Comparison of ENCODE assay signal across 29 mouse cellular contexts in genomic region chrX:140907360-140907759, GRCm38 (mm10). TPM values are rescaled to one million over a fixed set of nuclear protein-coding genes. Genes with fewer than 3 reads are reported as not detected.
DNase-seq lines count a peak whose midpoint lies in the region; ATAC-seq and TF ChIP-seq lines count a peak whose summit lies in the region.
"Had no signal": no experiment of that assay in that cellular context is flagged by ENCODE, and none has a peak within 500 bp of the region (broad histone marks: within the 10 kb centered on the region; RNA-seq: fewer than 3 reads in every experiment).

Gene Vsig1 (plus strand): TSS chrX:140907608.

- H3K27ac ChIP-seq in liver, adult 2 months (replicated peaks; ENCODE audit: insufficient read depth, low read depth, low read length) = no peak within 1 kb of the TSS
- H3K27ac ChIP-seq in liver, embryonic 12.5 days = no peak within 1 kb of the TSS
- H3K27ac ChIP-seq in CH12.LX (ENCODE audit: insufficient read depth, low read depth) = no peak within 1 kb of the TSS
- no peak within 1 kb of the TSS for H3K27ac ChIP-seq in stomach, embryonic 16.5 days (ENCODE audit: low read length)
- no peak within 1 kb of the TSS for H3K27ac ChIP-seq in hindbrain, embryonic 10.5 days
- H3K27ac ChIP-seq: forebrain, embryonic 10.5 days; forebrain, embryonic 13.5 days; gastrocnemius, adult 2 months; hindbrain, embryonic 13.5 days had no signal

- DNase-seq in liver, adult 2 months (ENCODE audit: extremely low read depth, low read depth, low spot score) = peak; percentile 0
- DNase-seq in CH12.LX (ENCODE audit: extremely low read depth) = no peak
- DNase-seq in hindbrain, embryonic 10.5 days (ENCODE audit: low spot score) = no peak
- DNase-seq in frontal cortex, postnatal 25 days (ENCODE audit: low spot score in 2 of 2) = no peak
- DNase-seq: adrenal gland, postnatal 10 days; adrenal gland, postnatal 36 days; cerebellum, adult 18-20 months; cerebellum, adult 9-10 months; cerebellum, postnatal 14 days; gastrocnemius, adult 2 months; gastrocnemius, postnatal 14 days; heart, adult 11 months had no signal

- H3K79me2 ChIP-seq in liver, adult 2 months (ENCODE audit: control insufficient read depth, insufficient read depth, low read length) = no peaks in the 10 kb centered on the region
- H3K79me2 ChIP-seq in CH12.LX (replicated peaks; ENCODE audit: control insufficient read depth, extremely low read depth, insufficient read depth, poor library complexity, severe bottlenecking) = no peaks in the 10 kb centered on the region

- ATAC-seq in liver, embryonic 12.5 days = no peak
- ATAC-seq in stomach, embryonic 16.5 days (ENCODE audit: insufficient read depth, low FRiP score) = peak; percentile 85; the same call in 1 of the 2 replicates
- ATAC-seq: forebrain, embryonic 13.5 days; forebrain, embryonic 16.5 days; hindbrain, embryonic 16.5 days; Patski had no signal

- WGBS in liver, adult 2 months = 23% methylated on average over 7 of the region's 7 CpGs
- 59% methylated on average over 7 of the region's 7 CpGs for WGBS in liver, embryonic 12.5 days (ENCODE audit: insufficient replicate concordance)
- 43% methylated on average over 7 of the region's 7 CpGs for WGBS in stomach, embryonic 16.5 days
- 75% methylated on average over 7 of the region's 7 CpGs for WGBS in hindbrain, embryonic 10.5 days

- H3K27me3 ChIP-seq in liver, adult 2 months (ENCODE audit: control insufficient read depth, insufficient read depth, low read length) = no peaks in the 10 kb centered on the region
- H3K27me3 ChIP-seq in liver, embryonic 12.5 days (replicated peaks) = peaks cover 3% of the 10 kb centered on the region
- no peaks in the 10 kb centered on the region for H3K27me3 ChIP-seq in CH12.LX (replicated peaks)
- H3K27me3 ChIP-seq in stomach, embryonic 16.5 days (ENCODE audit: control insufficient read depth, insufficient read depth, low read length) = peaks cover 9% of the 10 kb centered on the region; the same call in 1 of the 2 replicates
- H3K27me3 ChIP-seq in hindbrain, embryonic 10.5 days (ENCODE audit: insufficient read depth, poor library complexity, severe bottlenecking) = peaks cover 36% of the 10 kb centered on the region

- in situ Hi-C loops in CH12.LX (cut with MboI; ENCODE audit: low pct_ligation_motif_present, low pct_unique_long_range_greater_than_20kb, low sequenced_read_pairs) = no loop called here

- no peak for TF ChIP-seq CTCF in liver, adult 2 months (IDR thresholded peaks at IDR 0.05; ENCODE audit: low read depth, low read length)
- no peak for TF ChIP-seq CTCF in CH12.LX (conservative IDR thresholded peaks at IDR 0.05 in 1 of 2, IDR thresholded peaks at IDR 0.05 in 1 of 2; ENCODE audit: low read depth in 2 of 2, low read length in 2 of 2)

- no peak for TF ChIP-seq RAD21 in CH12.LX (IDR thresholded peaks at IDR 0.05; ENCODE audit: low read depth, low read length)

- no peaks in the 10 kb centered on the region for H3K9me3 ChIP-seq in liver, embryonic 12.5 days (replicated peaks)
- H3K9me3 ChIP-seq in CH12.LX (replicated peaks; ENCODE audit: low read length) = no peaks in the 10 kb centered on the region
- H3K9me3 ChIP-seq in stomach, embryonic 16.5 days (replicated peaks; ENCODE audit: control insufficient read depth, low read length) = no peaks in the 10 kb centered on the region
- H3K9me3 ChIP-seq in hindbrain, embryonic 10.5 days = no peaks in the 10 kb centered on the region
- H3K9me3 ChIP-seq: forebrain, embryonic 10.5 days; forebrain, embryonic 13.5 days; G1E; hindbrain, embryonic 13.5 days had no signal

- H3K4me3 ChIP-seq in liver, adult 2 months (ENCODE audit: insufficient read depth, low read depth, low read length) = no peak within 1 kb of the TSS
- no peak within 1 kb of the TSS for H3K4me3 ChIP-seq in liver, embryonic 12.5 days
- no peak within 1 kb of the TSS for H3K4me3 ChIP-seq in CH12.LX (replicated peaks in 1 of 3; ENCODE audit: low read depth in 2 of 3, low read length in 2 of 3, poor library complexity in 1 of 3)
- H3K4me3 ChIP-seq in stomach, embryonic 16.5 days (replicated peaks; ENCODE audit: low read length) = peak within 1 kb of the TSS; percentile 13; the same call in 1 of the 2 replicates
- no peak within 1 kb of the TSS for H3K4me3 ChIP-seq in hindbrain, embryonic 10.5 days
- H3K4me3 ChIP-seq: forebrain, embryonic 10.5 days; forebrain, embryonic 13.5 days; gastrocnemius, adult 2 months; hindbrain, embryonic 13.5 days had no signal

- H3K36me3 ChIP-seq in liver, adult 2 months (ENCODE audit: control insufficient read depth, insufficient read depth, low read length) = no peaks in the 10 kb centered on the region
- H3K36me3 ChIP-seq in liver, embryonic 12.5 days = no peaks in the 10 kb centered on the region
- H3K36me3 ChIP-seq in CH12.LX (replicated peaks in 1 of 2; ENCODE audit: control insufficient read depth in 1 of 2, insufficient read depth in 1 of 2, low read length in 1 of 2) = no peaks in the 10 kb centered on the region
- no peaks in the 10 kb centered on the region for H3K36me3 ChIP-seq in stomach, embryonic 16.5 days (ENCODE audit: control insufficient read depth, insufficient read depth, low read length)
- H3K36me3 ChIP-seq in hindbrain, embryonic 10.5 days = no peaks in the 10 kb centered on the region
- H3K36me3 ChIP-seq: forebrain, embryonic 10.5 days; G1E; hindbrain, embryonic 13.5 days had no signal

- H3K4me2 ChIP-seq in liver, embryonic 12.5 days = no peak within 1 kb of the TSS
- 0 out of 2 replicates have a peak within 1 kb of the TSS, but pooled peaks have one; percentile 2 for H3K4me2 ChIP-seq in CH12.LX (ENCODE audit: insufficient read depth, low read depth, poor library complexity, severe bottlenecking)
- no peak within 1 kb of the TSS for H3K4me2 ChIP-seq in stomach, embryonic 16.5 days (ENCODE audit: low read depth, low read length)
- H3K4me2 ChIP-seq: forebrain, embryonic 13.5 days; heart, embryonic 11.5 days; hindbrain, embryonic 13.5 days had no signal

- no peak within 1 kb of the TSS for H3K9ac ChIP-seq in liver, adult 2 months (ENCODE audit: low read depth, low read length)
- no peak within 1 kb of the TSS for H3K9ac ChIP-seq in liver, embryonic 12.5 days
- peak within 1 kb of the TSS; percentile 40; the same call in 1 of the 2 replicates for H3K9ac ChIP-seq in CH12.LX (ENCODE audit: insufficient read depth, low read depth)
- no peak within 1 kb of the TSS for H3K9ac ChIP-seq in stomach, embryonic 16.5 days (ENCODE audit: low read length)
- H3K9ac ChIP-seq: forebrain, embryonic 13.5 days; hindbrain, embryonic 13.5 days had no signal

- TF ChIP-seq EP300 in CH12.LX (IDR thresholded peaks at IDR 0.05; ENCODE audit: low read length) = no peak

- dilution Hi-C loops in CH12.LX (cut with MboI; ENCODE audit: extremely low pct_ligation_motif_present, extremely low pct_unique_long_range_greater_than_20kb, low sequenced_read_pairs) = no loop called here

- no peak for TF ChIP-seq POLR2A in liver, adult 2 months (IDR thresholded peaks at IDR 0.05; ENCODE audit: extremely low read depth, insufficient read depth, low read length)
- no peak for TF ChIP-seq POLR2A in CH12.LX (IDR thresholded peaks at IDR 0.05; ENCODE audit: low read depth, low read length)

- no peaks in the 10 kb centered on the region for H3K4me1 ChIP-seq in liver, adult 2 months (ENCODE audit: control insufficient read depth, insufficient read depth, low read length)
- no peaks in the 10 kb centered on the region for H3K4me1 ChIP-seq in liver, embryonic 12.5 days
- H3K4me1 ChIP-seq in CH12.LX (ENCODE audit: control insufficient read depth in 1 of 2, insufficient read depth in 2 of 2) = no peaks in the 10 kb centered on the region
- H3K4me1 ChIP-seq in stomach, embryonic 16.5 days (ENCODE audit: control insufficient read depth, insufficient read depth, low read length) = no peaks in the 10 kb centered on the region
- H3K4me1 ChIP-seq in hindbrain, embryonic 10.5 days (replicated peaks) = no peaks in the 10 kb centered on the region
- H3K4me1 ChIP-seq: forebrain, embryonic 10.5 days; forebrain, embryonic 13.5 days; hindbrain, embryonic 13.5 days had no signal

TF ChIP-seq in CH12.LX, 34 proteins besides CTCF, POLR2A, EP300 and RAD21:
- TF ChIP-seq MEF2A (IDR thresholded peaks at IDR 0.05; ENCODE audit: borderline replicate concordance, low read depth, low read length) (no peak), CHD2 (IDR thresholded peaks at IDR 0.05; ENCODE audit: low read length) (no peak), MXI1 (IDR thresholded peaks at IDR 0.05; ENCODE audit: low read depth, low read length) (no peak), E2F4 (IDR thresholded peaks at IDR 0.05; ENCODE audit: insufficient replicate concordance, low read depth, low read length) (no peak), PAX5 (IDR thresholded peaks at IDR 0.05; ENCODE audit: low read length) (no peak), ELF1 (IDR thresholded peaks at IDR 0.05; ENCODE audit: low read depth, low read length) (no peak), JUN (IDR thresholded peaks at IDR 0.05; ENCODE audit: insufficient read depth, low read depth, low read length) (no peak), ETS1 (conservative IDR thresholded peaks at IDR 0.05; ENCODE audit: low read depth, low read length) (no peak), MAZ (IDR thresholded peaks at IDR 0.05; ENCODE audit: low read depth, low read length) (no peak), HCFC1 (IDR thresholded peaks at IDR 0.05; ENCODE audit: low read depth, low read length) (no peak)

RNA-seq across cellular contexts. Expression of gene Vsig1, which starts in this region (rescaled TPM):
- not detected in 2 replicates for total RNA-seq in liver, adult 2 months (2014; rRNA removed)
- not detected in 2 replicates for polyA plus RNA-seq in liver, adult 2 months (2012; rRNA removed)
- polyA plus RNA-seq in liver, embryonic 12.5 days (2016; fragmentation: Nextera tagmentation; extraction: Ambion mirVana) = 0.07 TPM in 1 of 2 replicates, not detected in the other
- total RNA-seq in CH12.LX (2012; rRNA removed) (3.7 and 4.8 TPM in 2 replicates), CH12.LX (2014; rRNA removed) (0.38 and 0.55 TPM in 2 replicates)
- polyA plus RNA-seq in CH12.LX (2012; ENCODE audit: insufficient read length, low read depth) = 0.50 and 0.56 TPM in 2 replicates
- 46.8 and 67.5 TPM in 2 replicates for polyA plus RNA-seq in stomach, embryonic 16.5 days (2015; fragmentation: Nextera tagmentation; extraction: Ambion mirVana)
- polyA plus RNA-seq in hindbrain, embryonic 10.5 days (2016; fragmentation: Nextera tagmentation; extraction: Ambion mirVana) = not detected in 2 replicates
- total RNA-seq: adrenal gland, adult 18-20 months; adrenal gland, postnatal 10 days; adrenal gland, postnatal 36 days; G1E; gastrocnemius, adult 2 months; gastrocnemius, postnatal 14 days; gastrocnemius, postnatal 4 days; heart, adult 8-10 months; heart, postnatal 25 days; hematopoietic stem cell, adult 5-6 weeks had no signal
- polyA plus RNA-seq: forebrain, embryonic 10.5 days; forebrain, embryonic 13.5 days; forebrain, embryonic 16.5 days; G1E; heart, embryonic 11.5 days; heart, embryonic 14.5 days; heart, postnatal 0 days; hindbrain, embryonic 13.5 days; hindbrain, embryonic 16.5 days; Patski had no signal

Comparison
In these comparisons a context has a peak if more than half of its experiments do, and no peak if none do; other contexts are left out.
1. RNA of gene Vsig1 (polyA plus RNA-seq): 46.8 to 67.5 TPM in stomach, embryonic 16.5 days; 0.50 to 0.56 TPM in CH12.LX, 0.07 TPM in liver, embryonic 12.5 days, not detected in liver, adult 2 months and not detected in hindbrain, embryonic 10.5 days; every median in the first group is over 10 times any median in the second.
2. Peak in DNase-seq in liver, adult 2 months; RNA of the gene not detected or under 1 TPM.